Mouse (Mus musculus) stomach, embryonic 14.5 days (tissue): ENCODE measurements at regions not wholly inside any gene's neighbourhood (a gene's known extent, or its start where the extent isn't known, plus 50 kb on each side); places are given as distances from the start of the nearest gene placed in this dataset. TPM values are rescaled to one million over a fixed set of nuclear protein-coding genes. Genes with fewer than 3 reads are reported as not detected.

Experiments used
- ATAC-seq: fragments of 200-750 bp; cut with Nextera tagmentation; 2 replicates; pipeline ENCODE4 v1.8.0; 2017; ENCODE audit warnings: low read depth, moderate TSS enrichment; ENCODE audit not compliant: insufficient number of reproducible peaks, insufficient read depth, low FRiP score
- H3K27ac ChIP-seq: fragments of 300-500 bp; sonication (generic); 2 replicates; pipeline ENCODE4 v1.5.1; 2014; ENCODE audit warnings: mild to moderate bottlenecking, low read length, moderate library complexity, mixed read lengths
- H3K27me3 ChIP-seq: fragments of 300-500 bp; sonication (generic); 2 replicates; pipeline ENCODE4 v1.6.1; 2014; ENCODE audit warnings: low read length, control low read depth, mixed read lengths; ENCODE audit not compliant: control insufficient read depth, insufficient read depth
- H3K36me3 ChIP-seq: fragments of 300-500 bp; sonication (generic); 2 replicates; pipeline ENCODE4 v1.6.1; 2014; ENCODE audit warnings: mild to moderate bottlenecking, control low read depth, low read length, moderate library complexity, mixed read lengths; ENCODE audit not compliant: control insufficient read depth, insufficient read depth
- H3K4me1 ChIP-seq: fragments of 300-500 bp; sonication (generic); 2 replicates; pipeline ENCODE4 v1.6.1; 2014; ENCODE audit warnings: low read length, control low read depth, mixed read lengths; ENCODE audit not compliant: control insufficient read depth, insufficient read depth
- H3K4me2 ChIP-seq: fragments of 300-500 bp; sonication (generic); replicated peaks from 2 replicates; pipeline ENCODE4 v1.6.1; 2014; ENCODE audit warnings: low read depth, low read length, control low read depth
- H3K4me3 ChIP-seq: fragments of 300-500 bp; sonication (generic); 2 replicates; pipeline ENCODE4 v1.5.1; 2014; ENCODE audit warnings: low read depth, low read length, control low read depth
- H3K9ac ChIP-seq: fragments of 300-500 bp; sonication (generic); replicated peaks from 2 replicates; pipeline ENCODE4 v1.6.1; 2014; ENCODE audit warnings: low read depth, mild to moderate bottlenecking, control low read depth, low read length, moderate library complexity, mixed read lengths
- H3K9me3 ChIP-seq: fragments of 300-500 bp; sonication (generic); 2 replicates; pipeline ENCODE4 v1.6.1; 2016; ENCODE audit warnings: low read depth, low read length, control low read depth; ENCODE audit not compliant: control insufficient read depth
- WGBS: fragments of 180-500 bp; shearing (Covaris S2); extraction: QIAGEN DNeasy Blood & Tissue Kit; methylation state at CpG from one replicate; pipeline ENCODE4 v1.1.7; 2014; 5-methylcytosine and 5-hydroxymethylcytosine counted together
- microRNA-seq: library from miRNA; unstranded; fragments of <30 nt; microRNA quantifications from one replicate; pipeline ENCODE4, GENCODE M21; 2016

DNA sequence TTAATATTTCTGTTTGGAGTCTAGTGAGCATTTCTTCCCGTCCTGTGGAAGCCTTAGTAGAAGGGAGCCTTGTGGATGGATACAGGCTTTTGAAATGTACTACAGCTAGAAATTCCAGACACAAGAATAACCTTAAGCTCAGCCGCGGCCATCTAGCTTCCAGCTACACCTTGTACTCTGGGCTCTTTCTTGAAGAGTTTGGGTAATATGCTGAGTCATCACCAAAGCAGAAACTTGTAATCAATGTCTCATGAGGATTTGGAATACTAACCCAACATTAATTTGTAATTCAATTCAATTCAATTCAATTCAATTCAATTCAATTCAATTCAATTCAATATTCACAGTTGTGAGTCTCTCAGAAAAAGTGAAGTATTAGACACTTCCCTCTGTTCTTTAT lies 797.0 kb downstream of the Hace1 start:
- Histone ChIP-seq H3K4me2 (no peak overlapping the region), H3K27me3 (no peaks in the 10 kb centered on the region), H3K4me3 (no peak overlapping the region), H3K9ac (no peak overlapping the region), H3K9me3 (no peaks in the 10 kb centered on the region), H3K27ac (no peak overlapping the region), H3K4me1 (no peaks in the 10 kb centered on the region), H3K36me3 (no peaks in the 10 kb centered on the region)
- ATAC-seq: no peak
- 72% methylated on average over 3 of the region's 3 CpGs for WGBS

DNA sequence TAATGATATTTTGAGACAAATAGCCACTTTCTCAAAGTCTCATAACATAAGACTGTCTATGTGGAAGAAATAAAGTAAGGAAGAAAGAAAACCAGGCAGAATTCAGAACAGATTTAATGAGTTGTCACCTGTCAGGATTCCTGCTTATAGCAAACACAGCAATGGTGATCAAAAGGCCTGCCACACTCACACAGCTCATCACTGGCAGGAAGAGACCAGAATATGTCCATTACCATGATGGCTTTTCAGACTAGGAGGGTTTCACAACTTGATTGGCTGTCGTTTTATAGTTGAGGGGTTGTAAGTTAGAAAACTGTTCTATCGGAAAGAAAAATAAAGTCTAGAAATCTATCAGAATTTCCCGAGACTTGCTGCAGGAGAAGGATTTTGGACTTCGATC lies 819.5 kb downstream of the Hace1 start:
- WGBS: 85% methylated on average over 4 of the region's 4 CpGs
- Histone ChIP-seq H3K9me3 (no peaks in the 10 kb centered on the region), H3K4me3 (no peak overlapping the region), H3K4me2 (no peak overlapping the region), H3K27ac (no peak overlapping the region), H3K4me1 (no peaks in the 10 kb centered on the region), H3K9ac (no peak overlapping the region), H3K27me3 (no peaks in the 10 kb centered on the region), H3K36me3 (no peaks in the 10 kb centered on the region)
- no peak for ATAC-seq

DNA sequence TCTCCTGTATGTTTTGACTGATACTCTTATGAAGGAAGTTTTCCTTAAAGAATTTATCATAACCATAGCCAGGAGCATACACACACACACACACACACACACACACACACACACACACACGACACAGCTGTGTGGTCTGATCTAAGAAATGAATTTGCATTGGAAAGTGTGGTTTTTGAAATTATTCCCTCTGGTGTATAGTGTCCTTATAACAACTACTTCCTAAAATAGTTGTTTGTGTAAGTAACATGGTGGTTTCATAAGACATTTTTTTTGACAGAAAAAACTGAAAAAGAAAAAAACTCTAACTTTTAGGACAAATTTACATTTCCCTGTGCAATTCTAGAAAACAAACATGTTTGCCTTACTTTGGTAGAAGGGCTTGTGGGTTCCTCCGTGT lies 826.3 kb downstream of the Hace1 start:
- Histone ChIP-seq H3K4me1 (no peaks in the 10 kb centered on the region), H3K9ac (no peak overlapping the region), H3K4me3 (no peak overlapping the region), H3K27me3 (no peaks in the 10 kb centered on the region), H3K9me3 (no peaks in the 10 kb centered on the region), H3K4me2 (no peak overlapping the region), H3K36me3 (no peaks in the 10 kb centered on the region), H3K27ac (no peak overlapping the region)
- WGBS: 82% methylated on average over 2 of the region's 2 CpGs
- no peak for ATAC-seq

Small RNA genes lying in the stretch of these regions (microRNA-seq; reads per million reads assigned to microRNA genes)
- gene Gm27410: not detected
